In the genomic region with DNA sequence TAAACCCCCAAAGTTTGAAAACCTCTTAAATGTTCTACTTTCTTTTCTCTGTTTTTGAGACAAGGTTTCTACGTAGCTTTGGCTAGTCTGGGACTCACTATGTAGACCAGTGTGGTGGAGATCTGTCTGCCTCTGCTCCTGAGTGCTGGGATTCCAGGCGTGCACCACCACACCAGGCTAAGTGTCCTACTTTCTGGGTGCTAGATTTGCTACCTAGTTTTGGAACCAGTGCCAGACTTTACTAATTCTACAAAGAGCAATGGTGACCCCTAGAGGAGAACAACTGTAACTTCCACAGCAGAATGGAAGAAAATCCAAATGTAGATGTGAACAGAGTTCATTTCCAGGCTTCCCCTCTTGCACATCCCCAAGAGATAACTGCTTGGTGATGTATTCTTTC, we compare ENCODE assay signal across 9 mouse cellular contexts. TPM values are rescaled to one million over a fixed set of nuclear protein-coding genes. Genes with fewer than 3 reads are reported as not detected.
A peak's percentile ranks its signal among the peaks of the same experiment; 100 is the strongest.
DNase-seq lines count a peak whose midpoint lies in the region; ATAC-seq and TF ChIP-seq lines count a peak whose summit lies in the region.
"Had no signal": no experiment of that assay in that cellular context is flagged by ENCODE, and none has a peak within 500 bp of the region (broad histone marks: within the 10 kb centered on the region; RNA-seq: fewer than 3 reads in every experiment).

No protein-coding gene starts in this region.

- H3K9ac ChIP-seq in kidney, embryonic 15.5 days = no peak overlapping the region
- H3K9ac ChIP-seq: heart, embryonic 13.5 days had no signal

- H3K4me2 ChIP-seq in kidney, embryonic 15.5 days = no peak overlapping the region
- H3K4me2 ChIP-seq: heart, embryonic 13.5 days had no signal

- peak; percentile 55 for TF ChIP-seq CTCF in brain, embryonic 14.5 days (IDR thresholded peaks at IDR 0.05; ENCODE audit: borderline replicate concordance, extremely low read depth, insufficient read depth, insufficient read length)

- H3K36me3 ChIP-seq in kidney, embryonic 15.5 days = peaks cover 14% of the 10 kb centered on the region
- peaks cover under 1% of the 10 kb centered on the region; the same call in 1 of the 2 replicates for H3K36me3 ChIP-seq in forebrain, embryonic 10.5 days (replicated peaks)

- H3K4me1 ChIP-seq in kidney, embryonic 15.5 days = peaks cover 3% of the 10 kb centered on the region; the same call in 1 of the 2 replicates
- H3K4me1 ChIP-seq in forebrain, embryonic 10.5 days = peaks cover 6% of the 10 kb centered on the region

- ATAC-seq in kidney, embryonic 15.5 days (replicated peaks; ENCODE audit: low FRiP score) = no peak
- peak; percentile 77 for ATAC-seq in erythroid progenitor cell, adult 5-6 weeks (replicated peaks; ENCODE audit: low FRiP score, poor library complexity, severe bottlenecking)

- H3K9me3 ChIP-seq in kidney, embryonic 15.5 days (replicated peaks) = no peaks in the 10 kb centered on the region
- no peaks in the 10 kb centered on the region for H3K9me3 ChIP-seq in forebrain, embryonic 10.5 days
- H3K9me3 ChIP-seq: heart, embryonic 13.5 days had no signal

- no peak overlapping the region for H3K27ac ChIP-seq in kidney, embryonic 15.5 days
- no peak overlapping the region for H3K27ac ChIP-seq in forebrain, embryonic 10.5 days
- H3K27ac ChIP-seq: heart, embryonic 13.5 days had no signal

- WGBS in kidney, embryonic 15.5 days = 40% methylated on average over 2 of the region's 2 CpGs
- WGBS in forebrain, embryonic 10.5 days = 53% methylated on average over 2 of the region's 2 CpGs

- DNase-seq in kidney, postnatal 14 days = peak; percentile 40
- DNase-seq in ES-CJ7 (ENCODE audit: low read depth, low spot score) = peak; percentile 48
- DNase-seq in brain, embryonic 14.5 days (ENCODE audit: low read depth) = peak; percentile 65
- DNase-seq in lung, postnatal 36 days = peak; percentile 61
- no peak for DNase-seq in adrenal gland, postnatal 36 days
- DNase-seq in forebrain, embryonic 10.5 days (ENCODE audit: extremely low spot score, low spot score) = no peak

- H3K27me3 ChIP-seq in kidney, embryonic 15.5 days = no peaks in the 10 kb centered on the region
- H3K27me3 ChIP-seq in forebrain, embryonic 10.5 days (ENCODE audit: poor library complexity, severe bottlenecking) = no peaks in the 10 kb centered on the region
- H3K27me3 ChIP-seq: heart, embryonic 13.5 days had no signal

- no peak overlapping the region for H3K4me3 ChIP-seq in kidney, embryonic 15.5 days (replicated peaks)
- no peak overlapping the region for H3K4me3 ChIP-seq in forebrain, embryonic 10.5 days
- H3K4me3 ChIP-seq: heart, embryonic 13.5 days had no signal

- no peak for TF ChIP-seq POLR2A in brain, embryonic 14.5 days (IDR thresholded peaks at IDR 0.05; ENCODE audit: borderline replicate concordance, extremely low read depth, insufficient read depth, insufficient read length, poor library complexity, severe bottlenecking)

RNA-seq across cellular contexts. Expression of a gene that starts 6.4 kb away (rescaled TPM):
- polyA plus RNA-seq in kidney, embryonic 15.5 days (2015; fragmentation: Nextera tagmentation; extraction: Ambion mirVana) = 39.0 and 39.1 TPM in 2 replicates
- polyA plus RNA-seq in brain, embryonic 14.5 days (2012; rRNA removed) = 30.8 and 31.3 TPM in 2 replicates
- total RNA-seq in erythroid progenitor cell, adult 5-6 weeks (2015; ENCODE audit: low replicate concordance) = 9.0 and 32.3 TPM in 2 replicates
- total RNA-seq in erythroid progenitor cell, adult 5-6 weeks (2017; ENCODE audit: low replicate concordance) = 8.2 and 34.4 TPM in 2 replicates
- total RNA-seq in adrenal gland, postnatal 36 days (2021) = 10 to 100 TPM; 30.6 to 34.7 TPM
- 24.1 and 28.0 TPM in 2 replicates for polyA plus RNA-seq in forebrain, embryonic 10.5 days (2016; fragmentation: Nextera tagmentation; extraction: Ambion mirVana)

RNA-seq across cellular contexts. Expression of a gene that starts 52.5 kb away (rescaled TPM):
- 21.0 and 22.0 TPM in 2 replicates for polyA plus RNA-seq in kidney, embryonic 15.5 days (2015; fragmentation: Nextera tagmentation; extraction: Ambion mirVana)
- 7.0 and 8.6 TPM in 2 replicates for polyA plus RNA-seq in brain, embryonic 14.5 days (2012; rRNA removed)
- 4.6 and 9.4 TPM in 2 replicates for total RNA-seq in erythroid progenitor cell, adult 5-6 weeks (2015; ENCODE audit: low replicate concordance)
- 28.5 and 37.6 TPM in 2 replicates for total RNA-seq in erythroid progenitor cell, adult 5-6 weeks (2017; ENCODE audit: low replicate concordance)
- total RNA-seq in adrenal gland, postnatal 36 days (2021) = 10 to 100 TPM; 34.5 to 39.3 TPM
- 14.1 and 20.8 TPM in 2 replicates for polyA plus RNA-seq in forebrain, embryonic 10.5 days (2016; fragmentation: Nextera tagmentation; extraction: Ambion mirVana)

RNA-seq across cellular contexts. Expression of a gene that starts 56.0 kb away (rescaled TPM):
- 43.5 and 44.2 TPM in 2 replicates for polyA plus RNA-seq in kidney, embryonic 15.5 days (2015; fragmentation: Nextera tagmentation; extraction: Ambion mirVana)
- polyA plus RNA-seq in brain, embryonic 14.5 days (2012; rRNA removed) = 180 and 199 TPM in 2 replicates
- 12.6 and 13.4 TPM in 2 replicates for total RNA-seq in erythroid progenitor cell, adult 5-6 weeks (2015; ENCODE audit: low replicate concordance)
- total RNA-seq in erythroid progenitor cell, adult 5-6 weeks (2017; ENCODE audit: low replicate concordance) = 8.6 and 18.6 TPM in 2 replicates
- total RNA-seq in adrenal gland, postnatal 36 days (2021) = 10 to 100 TPM; 18.5 to 29.8 TPM
- polyA plus RNA-seq in forebrain, embryonic 10.5 days (2016; fragmentation: Nextera tagmentation; extraction: Ambion mirVana) = 66.0 and 69.1 TPM in 2 replicates

Comparison
In these comparisons a context has a peak if more than half of its experiments do, and no peak if none do; other contexts are left out.
1. DNase-seq: peak in kidney, postnatal 14 days (single experiment), ES-CJ7 (single experiment), brain, embryonic 14.5 days (single experiment) and lung, postnatal 36 days (single experiment); none in adrenal gland, postnatal 36 days (0 of 2) and forebrain, embryonic 10.5 days (single experiment).